Mouse (Mus musculus): Measurements from ENCODE around the gene Pard3. TPM values are rescaled to one million over a fixed set of nuclear protein-coding genes. Genes with fewer than 3 reads are reported as not detected.

Pard3 gene
- polyA plus RNA-seq, 1 experiment from 2014 or later, result 12.7 TPM

DNA sequence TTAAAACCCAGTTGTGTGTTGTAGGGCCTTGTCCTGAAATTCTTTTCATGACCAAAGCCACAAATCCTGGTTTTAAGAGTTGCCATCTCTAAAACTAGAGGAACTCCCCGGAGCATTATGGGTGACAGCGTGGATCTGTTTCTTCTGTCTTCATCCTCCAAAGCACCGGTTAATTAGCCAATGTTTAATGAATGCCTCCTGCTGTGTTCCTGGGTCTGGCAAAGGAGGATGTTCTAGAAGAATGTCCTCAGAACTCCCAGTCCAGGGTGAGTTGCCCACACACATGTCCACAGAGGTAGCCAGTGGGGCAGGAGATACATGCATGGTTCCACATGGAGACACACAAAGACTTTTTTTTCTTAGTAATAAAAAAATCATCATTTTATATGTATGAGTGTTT is 28.2 kb downstream of the Pard3 start:
- H3K27me3 ChIP-seq (ENCODE audit: control insufficient read depth, insufficient read depth, low read length), result no peaks in the 10 kb centered on the region
- peaks cover 38% of the 10 kb centered on the region for H3K4me1 ChIP-seq (ENCODE audit: control insufficient read depth, insufficient read depth, low read length)
- H3K9ac ChIP-seq (ENCODE audit: low read length), result no peak overlapping the region
- H3K36me3 ChIP-seq (ENCODE audit: control insufficient read depth, insufficient read depth), result no peaks in the 10 kb centered on the region
- no peak overlapping the region for H3K4me3 ChIP-seq (ENCODE audit: low read length)
- WGBS, result 80% methylated on average over 3 of the region's 3 CpGs
- no peak for ATAC-seq (replicated peaks; ENCODE audit: extremely low read depth, insufficient read depth, low FRiP score)
- H3K27ac ChIP-seq (ENCODE audit: low read length), result no peak overlapping the region
- H3K9me3 ChIP-seq (replicated peaks; ENCODE audit: control insufficient read depth, low read length), result no peaks in the 10 kb centered on the region
- H3K4me2 ChIP-seq (ENCODE audit: low read depth, low read length), result no peak overlapping the region

DNA sequence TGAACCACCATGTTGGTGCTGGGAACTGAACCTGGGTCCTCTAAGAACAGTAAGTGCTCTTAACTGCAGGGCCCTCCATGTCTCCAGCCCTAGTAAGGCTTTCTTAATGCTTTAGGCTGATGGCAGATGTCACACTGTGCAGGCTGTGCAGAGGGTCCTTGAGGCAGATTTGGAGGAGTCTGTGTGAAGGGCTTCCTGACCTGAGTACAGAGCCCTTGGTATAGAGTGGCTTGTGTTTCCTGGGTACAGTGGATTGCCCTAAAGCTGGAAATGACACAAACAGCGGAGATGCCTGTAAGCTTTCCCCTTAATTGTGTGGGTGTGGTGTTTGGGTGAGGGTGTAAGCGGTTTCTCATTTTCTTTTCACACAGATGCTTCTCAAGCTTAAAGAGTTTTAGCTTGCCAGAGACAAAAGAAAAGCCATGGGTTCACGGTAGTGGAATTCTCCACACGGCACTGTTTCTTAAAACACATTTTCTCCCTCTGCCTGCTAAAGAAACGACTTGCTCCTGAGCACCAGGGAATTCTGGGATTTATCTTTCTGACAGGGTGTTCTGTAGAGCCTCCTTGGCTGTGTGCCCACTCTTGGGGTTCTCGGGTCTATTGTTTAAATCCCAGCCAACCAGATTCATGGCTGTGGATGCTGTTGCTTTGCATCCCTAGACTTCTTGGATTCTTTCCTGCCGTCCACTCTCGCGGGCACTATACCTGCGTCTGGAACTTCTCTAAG is 28.9 kb downstream of the Pard3 start:
- WGBS, result 15% methylated on average over 10 of the region's 10 CpGs
- Histone ChIP-seq H3K27ac (ENCODE audit: low read length) (peak overlapping the region; percentile 15), H3K27me3 (ENCODE audit: control insufficient read depth, insufficient read depth, low read length) (no peaks in the 10 kb centered on the region), H3K9ac (ENCODE audit: low read length) (no peak overlapping the region; the same call in 1 of the 2 replicates), H3K4me1 (ENCODE audit: control insufficient read depth, insufficient read depth, low read length) (peaks cover 38% of the 10 kb centered on the region), H3K36me3 (ENCODE audit: control insufficient read depth, insufficient read depth) (no peaks in the 10 kb centered on the region), H3K4me2 (ENCODE audit: low read depth, low read length) (peak overlapping the region; percentile 41), H3K9me3 (replicated peaks; ENCODE audit: control insufficient read depth, low read length) (no peaks in the 10 kb centered on the region), H3K4me3 (ENCODE audit: low read length) (no peak overlapping the region)
- peak; percentile 60 for ATAC-seq (replicated peaks; ENCODE audit: extremely low read depth, insufficient read depth, low FRiP score)

DNA sequence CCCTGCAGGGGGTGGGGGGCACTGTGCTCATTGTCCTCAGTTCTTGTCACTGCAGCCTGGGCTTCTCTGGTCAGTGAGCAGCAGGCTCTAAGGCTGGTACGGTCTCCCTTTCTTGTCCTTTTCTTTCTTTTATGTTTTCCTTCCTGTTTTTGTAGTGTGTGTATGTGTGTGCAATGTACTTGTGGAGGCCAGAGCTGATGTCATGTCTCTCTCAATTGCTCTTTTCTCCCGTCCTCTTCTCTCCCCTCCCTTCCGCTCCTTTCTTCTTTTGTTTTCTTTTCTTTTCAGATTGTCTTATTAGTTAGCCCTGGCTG is 29.4 kb downstream of the Pard3 start:
- WGBS, result 21% methylated on average over 3 of the region's 3 CpGs
- no peak overlapping the region for H3K4me3 ChIP-seq (ENCODE audit: low read length)

DNA sequence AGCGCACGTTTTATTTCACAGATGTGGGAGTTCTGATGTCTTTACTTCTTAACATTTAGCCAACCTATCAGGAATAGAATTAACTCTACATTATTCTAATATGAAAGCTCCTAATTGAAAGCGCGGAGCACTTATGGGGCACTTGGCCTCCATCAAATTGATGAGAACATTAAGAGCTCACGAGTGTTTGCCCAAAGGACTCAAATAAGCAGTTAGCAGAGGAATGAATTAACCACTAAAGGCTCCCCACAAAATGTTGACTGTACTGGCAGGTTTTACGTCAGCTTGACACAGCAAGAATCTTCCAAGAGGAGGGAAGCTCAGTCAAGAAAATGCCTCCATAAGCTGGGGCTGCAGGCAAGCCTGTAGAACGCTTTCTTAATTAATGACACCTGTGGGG is 32.1 kb downstream of the Pard3 start:
- WGBS, result 82% methylated on average over 7 of the region's 7 CpGs
- no peaks in the 10 kb centered on the region for H3K9me3 ChIP-seq (replicated peaks; ENCODE audit: control insufficient read depth, low read length)
- peaks cover 24% of the 10 kb centered on the region for H3K4me1 ChIP-seq (ENCODE audit: control insufficient read depth, insufficient read depth, low read length)
- H3K36me3 ChIP-seq (ENCODE audit: control insufficient read depth, insufficient read depth), result no peaks in the 10 kb centered on the region
- H3K4me3 ChIP-seq (ENCODE audit: low read length), result no peak overlapping the region
- no peak for ATAC-seq (replicated peaks; ENCODE audit: extremely low read depth, insufficient read depth, low FRiP score)
- H3K27me3 ChIP-seq (ENCODE audit: control insufficient read depth, insufficient read depth, low read length), result no peaks in the 10 kb centered on the region
- no peak overlapping the region for H3K9ac ChIP-seq (ENCODE audit: low read length)
- H3K27ac ChIP-seq (ENCODE audit: low read length), result no peak overlapping the region
- no peak overlapping the region for H3K4me2 ChIP-seq (ENCODE audit: low read depth, low read length)

More for the DNA sequence above, 29.4 kb downstream of the Pard3 start:
- Histone ChIP-seq H3K9me3 (replicated peaks; ENCODE audit: control insufficient read depth, low read length) (no peaks in the 10 kb centered on the region), H3K27ac (ENCODE audit: low read length) (no peak overlapping the region; the same call in 1 of the 2 replicates), H3K36me3 (ENCODE audit: control insufficient read depth, insufficient read depth) (no peaks in the 10 kb centered on the region), H3K4me1 (ENCODE audit: control insufficient read depth, insufficient read depth, low read length) (peaks cover 35% of the 10 kb centered on the region), H3K4me2 (ENCODE audit: low read depth, low read length) (peak overlapping the region; percentile 41), H3K27me3 (ENCODE audit: control insufficient read depth, insufficient read depth, low read length) (no peaks in the 10 kb centered on the region), H3K9ac (ENCODE audit: low read length) (no peak overlapping the region)
- no peak for ATAC-seq (replicated peaks; ENCODE audit: extremely low read depth, insufficient read depth, low FRiP score)

DNA sequence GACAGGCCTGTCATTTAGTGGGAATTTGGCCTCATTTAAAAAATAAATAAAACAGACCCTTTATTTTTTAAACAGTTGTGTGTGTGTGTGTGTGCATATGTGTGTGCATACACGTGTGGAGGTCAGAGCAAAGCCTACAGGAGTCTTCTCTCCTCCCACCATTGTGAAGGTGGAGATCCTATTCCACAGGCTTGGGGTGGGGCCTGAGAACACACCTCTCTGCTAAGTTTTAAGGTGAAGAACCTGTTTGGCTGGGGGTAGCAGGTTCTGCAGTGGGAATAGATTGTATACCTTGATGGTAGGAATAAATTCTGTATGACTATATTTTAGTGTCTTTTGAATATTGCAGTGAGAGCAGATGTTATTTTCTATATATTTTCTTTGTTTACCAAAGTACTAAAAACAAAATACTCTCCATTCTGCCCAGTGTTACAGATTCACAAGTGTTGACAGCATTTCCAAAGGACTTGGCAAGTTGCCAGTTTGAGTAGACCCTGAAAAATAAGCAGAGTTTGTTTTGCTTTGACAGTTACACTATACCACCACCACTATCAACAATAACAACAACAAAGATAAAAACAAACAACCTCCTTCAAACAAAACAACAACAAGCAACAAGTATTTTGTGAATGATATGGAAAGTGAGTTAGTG is 35.9 kb downstream of the Pard3 start:
- Histone ChIP-seq H3K9ac (ENCODE audit: low read length) (no peak overlapping the region), H3K4me3 (ENCODE audit: low read length) (no peak overlapping the region), H3K4me1 (ENCODE audit: control insufficient read depth, insufficient read depth, low read length) (peaks cover 5% of the 10 kb centered on the region), H3K9me3 (replicated peaks; ENCODE audit: control insufficient read depth, low read length) (no peaks in the 10 kb centered on the region), H3K27ac (ENCODE audit: low read length) (no peak overlapping the region), H3K36me3 (ENCODE audit: control insufficient read depth, insufficient read depth) (no peaks in the 10 kb centered on the region), H3K4me2 (ENCODE audit: low read depth, low read length) (no peak overlapping the region), H3K27me3 (ENCODE audit: control insufficient read depth, insufficient read depth, low read length) (no peaks in the 10 kb centered on the region)
- 64% methylated on average over 1 of the region's 1 CpGs for WGBS
- no peak for ATAC-seq (replicated peaks; ENCODE audit: extremely low read depth, insufficient read depth, low FRiP score)

DNA sequence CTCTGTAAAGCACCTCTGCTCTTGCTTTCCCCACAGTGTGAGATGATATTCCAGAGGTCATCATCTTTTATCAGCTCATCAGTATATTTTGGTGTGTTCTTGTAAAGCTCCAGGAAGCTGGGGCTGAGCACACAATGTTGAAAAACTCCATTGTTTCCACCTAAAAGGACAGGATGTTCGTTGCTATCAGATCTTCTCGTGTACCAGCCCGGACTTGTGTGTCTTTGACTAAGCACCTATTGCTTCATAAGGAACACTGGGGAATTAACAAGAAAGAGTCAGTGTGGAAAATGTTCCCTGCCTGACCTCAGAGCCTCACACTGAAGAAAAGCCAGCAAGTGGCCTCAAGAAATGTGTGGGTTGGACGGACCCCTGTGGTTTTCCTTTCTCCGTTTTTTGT is 39.6 kb downstream of the Pard3 start:
- 63% methylated on average over 5 of the region's 5 CpGs for WGBS
- no peak for ATAC-seq (replicated peaks; ENCODE audit: extremely low read depth, insufficient read depth, low FRiP score)

DNA sequence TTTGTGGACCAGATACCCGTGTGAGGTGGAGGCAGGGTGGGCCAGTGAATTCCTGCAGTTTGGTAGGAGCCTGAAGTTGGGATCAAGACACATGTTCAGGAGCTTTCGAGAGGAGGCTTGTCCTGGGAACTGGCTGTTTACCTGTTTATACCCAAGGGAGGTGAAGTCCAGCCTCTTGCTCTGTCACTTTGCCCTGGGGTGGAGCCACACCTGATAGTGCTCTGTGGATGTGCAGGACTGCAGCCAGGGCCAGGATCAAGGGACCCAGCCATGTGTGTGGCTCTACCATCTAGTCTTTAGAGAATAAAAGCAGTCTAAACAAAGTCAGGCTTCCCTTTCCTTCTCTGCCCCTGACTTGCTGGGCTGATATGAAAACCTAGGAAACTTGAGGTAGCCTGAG is 40.9 kb downstream of the Pard3 start:
- 77% methylated on average over 2 of the region's 2 CpGs for WGBS
- no peak for ATAC-seq (replicated peaks; ENCODE audit: extremely low read depth, insufficient read depth, low FRiP score)
- no peak overlapping the region for H3K4me3 ChIP-seq (ENCODE audit: low read length)
- no peak overlapping the region for H3K4me2 ChIP-seq (ENCODE audit: low read depth, low read length)
- H3K4me1 ChIP-seq (ENCODE audit: control insufficient read depth, insufficient read depth, low read length), result peaks cover 25% of the 10 kb centered on the region
- no peak overlapping the region for H3K27ac ChIP-seq (ENCODE audit: low read length)
- no peaks in the 10 kb centered on the region for H3K9me3 ChIP-seq (replicated peaks; ENCODE audit: control insufficient read depth, low read length)
- H3K27me3 ChIP-seq (ENCODE audit: control insufficient read depth, insufficient read depth, low read length), result no peaks in the 10 kb centered on the region
- H3K36me3 ChIP-seq (ENCODE audit: control insufficient read depth, insufficient read depth), result no peaks in the 10 kb centered on the region
- H3K9ac ChIP-seq (ENCODE audit: low read length), result no peak overlapping the region

More for the DNA sequence above, 39.6 kb downstream of the Pard3 start:
- H3K4me3 ChIP-seq (ENCODE audit: low read length), result no peak overlapping the region
- no peak overlapping the region for H3K27ac ChIP-seq (ENCODE audit: low read length)
- H3K4me1 ChIP-seq (ENCODE audit: control insufficient read depth, insufficient read depth, low read length), result peaks cover 15% of the 10 kb centered on the region
- H3K36me3 ChIP-seq (ENCODE audit: control insufficient read depth, insufficient read depth), result no peaks in the 10 kb centered on the region
- H3K9me3 ChIP-seq (replicated peaks; ENCODE audit: control insufficient read depth, low read length), result no peaks in the 10 kb centered on the region
- no peaks in the 10 kb centered on the region for H3K27me3 ChIP-seq (ENCODE audit: control insufficient read depth, insufficient read depth, low read length)
- H3K4me2 ChIP-seq (ENCODE audit: low read depth, low read length), result no peak overlapping the region
- no peak overlapping the region for H3K9ac ChIP-seq (ENCODE audit: low read length)

DNA sequence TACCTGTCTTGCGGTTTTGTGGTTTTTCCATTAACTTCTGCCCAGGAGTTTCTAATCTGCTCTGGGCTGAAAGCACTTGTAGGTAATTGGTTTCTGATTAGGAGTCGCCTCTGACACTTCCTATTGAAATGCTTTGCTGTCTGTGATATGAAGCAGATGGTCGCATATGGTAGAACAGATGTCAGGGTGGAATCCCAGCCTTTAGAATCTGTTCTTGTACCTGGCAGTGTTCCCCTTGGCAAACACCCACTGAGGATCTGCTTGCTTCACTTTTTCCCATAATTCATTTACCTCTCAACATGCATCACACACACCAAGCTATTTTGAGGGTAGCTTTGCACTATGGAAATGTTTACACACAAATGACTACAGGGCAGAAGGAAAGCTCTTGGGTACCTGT is 44.2 kb downstream of the Pard3 start:
- H3K27ac ChIP-seq (ENCODE audit: low read length), result no peak overlapping the region
- ATAC-seq (replicated peaks; ENCODE audit: extremely low read depth, insufficient read depth, low FRiP score), result peak; percentile 52

DNA sequence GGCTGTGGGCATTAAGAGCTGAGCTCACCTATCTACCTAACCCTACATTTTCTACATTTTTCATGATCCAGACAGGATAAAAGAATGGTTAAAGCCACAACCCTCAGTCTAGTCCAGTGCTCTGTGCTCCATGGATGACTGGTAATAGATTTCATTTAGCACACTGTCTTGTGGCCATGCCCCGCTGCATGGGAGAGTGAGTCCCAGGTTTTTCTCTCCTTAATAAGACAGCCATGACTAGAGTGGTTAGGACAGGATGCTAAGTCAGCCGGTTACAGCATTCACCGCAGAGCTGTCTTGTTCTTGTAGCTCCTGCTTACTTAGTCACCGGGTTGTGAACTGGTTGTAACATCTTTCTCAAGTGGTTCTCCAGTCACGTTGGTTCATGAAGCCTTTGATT is 49.5 kb downstream of the Pard3 start:
- Histone ChIP-seq H3K27ac (ENCODE audit: low read length) (no peak overlapping the region), H3K4me3 (ENCODE audit: low read length) (no peak overlapping the region), H3K9ac (ENCODE audit: low read length) (no peak overlapping the region), H3K27me3 (ENCODE audit: control insufficient read depth, insufficient read depth, low read length) (no peaks in the 10 kb centered on the region), H3K36me3 (ENCODE audit: control insufficient read depth, insufficient read depth) (no peaks in the 10 kb centered on the region), H3K4me1 (ENCODE audit: control insufficient read depth, insufficient read depth, low read length) (peaks cover 37% of the 10 kb centered on the region), H3K4me2 (ENCODE audit: low read depth, low read length) (no peak overlapping the region), H3K9me3 (replicated peaks; ENCODE audit: control insufficient read depth, low read length) (no peaks in the 10 kb centered on the region)
- 60% methylated on average over 5 of the region's 5 CpGs for WGBS
- ATAC-seq (replicated peaks; ENCODE audit: extremely low read depth, insufficient read depth, low FRiP score), result no peak

More for the DNA sequence above, 44.2 kb downstream of the Pard3 start:
- WGBS, result 21% methylated on average over 3 of the region's 3 CpGs
- Histone ChIP-seq H3K4me1 (ENCODE audit: control insufficient read depth, insufficient read depth, low read length) (peaks cover 36% of the 10 kb centered on the region), H3K9ac (ENCODE audit: low read length) (no peak overlapping the region), H3K27me3 (ENCODE audit: control insufficient read depth, insufficient read depth, low read length) (no peaks in the 10 kb centered on the region), H3K36me3 (ENCODE audit: control insufficient read depth, insufficient read depth) (no peaks in the 10 kb centered on the region), H3K4me2 (ENCODE audit: low read depth, low read length) (no peak overlapping the region), H3K4me3 (ENCODE audit: low read length) (no peak overlapping the region), H3K9me3 (replicated peaks; ENCODE audit: control insufficient read depth, low read length) (no peaks in the 10 kb centered on the region)
